Mouse (Mus musculus): ENCODE data around the gene Stx3. TPM values are rescaled to one million over a fixed set of nuclear protein-coding genes. Genes with fewer than 3 reads are reported as not detected.

Stx3 gene
- polyA plus RNA-seq, 1 experiment from 2014 or later = 12.8 TPM

GRCm38 (mm10) chr19:11818199-11819142 lies 732 bp downstream of the Stx3 start:
- ATAC-seq (ENCODE audit: low FRiP score) = peak; percentile 91
- WGBS = under 1% methylated on average over 53 of the region's 83 CpGs
- peak overlapping the region; percentile 96 for H3K4me2 ChIP-seq
- H3K9me3 ChIP-seq (replicated peaks) = no peaks in the 10 kb centered on the region
- H3K4me3 ChIP-seq (replicated peaks) = peak overlapping the region; percentile 77
- H3K4me1 ChIP-seq = peaks cover 26% of the 10 kb centered on the region
- no peak overlapping the region for H3K27ac ChIP-seq (replicated peaks)
- no peaks in the 10 kb centered on the region for H3K36me3 ChIP-seq
- H3K27me3 ChIP-seq (replicated peaks) = peaks cover 30% of the 10 kb centered on the region
- H3K9ac ChIP-seq (replicated peaks) = peak overlapping the region; percentile 74

- Histone ChIP-seq H3K27me3 (replicated peaks) (peaks cover 30% of the 10 kb centered on the region), H3K9me3 (replicated peaks) (no peaks in the 10 kb centered on the region), H3K27ac (replicated peaks) (no peak overlapping the region), H3K4me1 (peaks cover 26% of the 10 kb centered on the region), H3K4me3 (replicated peaks) (peak overlapping the region; percentile 77), H3K9ac (replicated peaks) (peak overlapping the region; percentile 74), H3K4me2 (peak overlapping the region; percentile 96), H3K36me3 (no peaks in the 10 kb centered on the region)
- no peak for ATAC-seq (ENCODE audit: low FRiP score)
- WGBS = 6% methylated on average over 5 of the region's 5 CpGs
Observed at GRCm38 (mm10) chr19:11817586-11817985, 1.6 kb downstream of the Stx3 start.

GRCm38 (mm10) chr19:11816706-11817105 lies 2.5 kb downstream of the Stx3 start:
- WGBS = 27% methylated on average over 6 of the region's 6 CpGs
- H3K4me2 ChIP-seq = no peak overlapping the region
- peaks cover 30% of the 10 kb centered on the region for H3K27me3 ChIP-seq (replicated peaks)
- H3K36me3 ChIP-seq = no peaks in the 10 kb centered on the region
- H3K4me3 ChIP-seq (replicated peaks) = no peak overlapping the region
- no peak overlapping the region for H3K27ac ChIP-seq (replicated peaks)
- no peak overlapping the region for H3K9ac ChIP-seq (replicated peaks)
- ATAC-seq (ENCODE audit: low FRiP score) = no peak
- H3K9me3 ChIP-seq (replicated peaks) = no peaks in the 10 kb centered on the region
- peaks cover 30% of the 10 kb centered on the region for H3K4me1 ChIP-seq

- WGBS = 86% methylated on average over 6 of the region's 6 CpGs
- no peak for ATAC-seq (ENCODE audit: low FRiP score)
Observed at GRCm38 (mm10) chr19:11814742-11815333, 4.4 kb downstream of the Stx3 start.

GRCm38 (mm10) chr19:11813649-11814048 lies 5.6 kb downstream of the Stx3 start:
- Histone ChIP-seq H3K9ac (replicated peaks) (no peak overlapping the region), H3K9me3 (replicated peaks) (no peaks in the 10 kb centered on the region), H3K4me3 (replicated peaks) (no peak overlapping the region), H3K36me3 (no peaks in the 10 kb centered on the region), H3K4me1 (peaks cover 17% of the 10 kb centered on the region), H3K27ac (replicated peaks) (no peak overlapping the region), H3K27me3 (replicated peaks) (peaks cover 21% of the 10 kb centered on the region), H3K4me2 (no peak overlapping the region)
- no peak for ATAC-seq (ENCODE audit: low FRiP score)
- WGBS = 20% methylated on average over 8 of the region's 8 CpGs

More at GRCm38 (mm10) chr19:11814742-11815333, 4.4 kb downstream of the Stx3 start:
- Histone ChIP-seq H3K9me3 (replicated peaks) (no peaks in the 10 kb centered on the region), H3K9ac (replicated peaks) (no peak overlapping the region), H3K36me3 (no peaks in the 10 kb centered on the region), H3K27me3 (replicated peaks) (peaks cover 23% of the 10 kb centered on the region), H3K4me1 (peaks cover 25% of the 10 kb centered on the region), H3K4me3 (replicated peaks) (no peak overlapping the region), H3K27ac (replicated peaks) (no peak overlapping the region), H3K4me2 (no peak overlapping the region)

- Histone ChIP-seq H3K4me2 (no peak overlapping the region), H3K4me1 (peaks cover 13% of the 10 kb centered on the region), H3K9me3 (replicated peaks) (no peaks in the 10 kb centered on the region), H3K4me3 (replicated peaks) (no peak overlapping the region), H3K27ac (replicated peaks) (no peak overlapping the region), H3K36me3 (no peaks in the 10 kb centered on the region), H3K9ac (replicated peaks) (no peak overlapping the region), H3K27me3 (replicated peaks) (peaks cover 21% of the 10 kb centered on the region)
- ATAC-seq (ENCODE audit: low FRiP score) = no peak
- WGBS = 82% methylated on average over 4 of the region's 4 CpGs
Observed at GRCm38 (mm10) chr19:11813136-11813535, 6.1 kb downstream of the Stx3 start.

- no peak overlapping the region for H3K27ac ChIP-seq (replicated peaks)
- peaks cover 4% of the 10 kb centered on the region; the same call in 1 of the 2 replicates for H3K4me1 ChIP-seq
- H3K4me2 ChIP-seq = no peak overlapping the region
- no peaks in the 10 kb centered on the region for H3K9me3 ChIP-seq (replicated peaks)
- H3K27me3 ChIP-seq (replicated peaks) = peaks cover 14% of the 10 kb centered on the region
- 39% methylated on average over 5 of the region's 5 CpGs for WGBS
- H3K9ac ChIP-seq (replicated peaks) = no peak overlapping the region
- ATAC-seq (ENCODE audit: low FRiP score) = peak; percentile 88
- no peak overlapping the region for H3K4me3 ChIP-seq (replicated peaks)
- H3K36me3 ChIP-seq = no peaks in the 10 kb centered on the region
Observed at GRCm38 (mm10) chr19:11811688-11812365, 7.4 kb downstream of the Stx3 start.

GRCm38 (mm10) chr19:11810856-11811255 lies 8.3 kb downstream of the Stx3 start:
- H3K4me3 ChIP-seq (replicated peaks) = no peak overlapping the region
- H3K9me3 ChIP-seq (replicated peaks) = no peaks in the 10 kb centered on the region
- no peak for ATAC-seq (ENCODE audit: low FRiP score)
- H3K4me1 ChIP-seq = peaks cover 4% of the 10 kb centered on the region; the same call in 1 of the 2 replicates
- no peaks in the 10 kb centered on the region for H3K36me3 ChIP-seq
- H3K9ac ChIP-seq (replicated peaks) = no peak overlapping the region
- no peak overlapping the region for H3K27ac ChIP-seq (replicated peaks)
- H3K27me3 ChIP-seq (replicated peaks) = peaks cover 6% of the 10 kb centered on the region
- WGBS = 84% methylated on average over 1 of the region's 1 CpGs
- H3K4me2 ChIP-seq = no peak overlapping the region

- Histone ChIP-seq H3K9ac (replicated peaks) (no peak overlapping the region), H3K27ac (replicated peaks) (no peak overlapping the region), H3K9me3 (replicated peaks) (no peaks in the 10 kb centered on the region), H3K27me3 (replicated peaks) (peaks cover 4% of the 10 kb centered on the region), H3K4me2 (no peak overlapping the region), H3K4me1 (peaks cover 4% of the 10 kb centered on the region; the same call in 1 of the 2 replicates), H3K36me3 (no peaks in the 10 kb centered on the region), H3K4me3 (replicated peaks) (no peak overlapping the region)
- WGBS = 83% methylated on average over 5 of the region's 5 CpGs
- ATAC-seq (ENCODE audit: low FRiP score) = no peak
Observed at GRCm38 (mm10) chr19:11810003-11810758, 9.0 kb downstream of the Stx3 start.

- H3K27ac ChIP-seq (replicated peaks) = no peak overlapping the region
- H3K36me3 ChIP-seq = no peaks in the 10 kb centered on the region
- no peaks in the 10 kb centered on the region for H3K27me3 ChIP-seq (replicated peaks)
- H3K4me3 ChIP-seq (replicated peaks) = no peak overlapping the region
- no peaks in the 10 kb centered on the region for H3K9me3 ChIP-seq (replicated peaks)
- H3K4me1 ChIP-seq = peaks cover 4% of the 10 kb centered on the region; the same call in 1 of the 2 replicates
- 95% methylated on average over 2 of the region's 2 CpGs for WGBS
- H3K4me2 ChIP-seq = no peak overlapping the region
- no peak for ATAC-seq (ENCODE audit: low FRiP score)
- no peak overlapping the region for H3K9ac ChIP-seq (replicated peaks)
Observed at GRCm38 (mm10) chr19:11808452-11808851, 10.8 kb downstream of the Stx3 start.

- 0 out of 2 replicates have a peak, but pooled peaks cover 2% of the 10 kb centered on the region for H3K36me3 ChIP-seq
- no peak overlapping the region for H3K9ac ChIP-seq (replicated peaks)
- ATAC-seq (ENCODE audit: low FRiP score) = no peak
- H3K27me3 ChIP-seq (replicated peaks) = no peaks in the 10 kb centered on the region
- no peaks in the 10 kb centered on the region for H3K9me3 ChIP-seq (replicated peaks)
- H3K4me3 ChIP-seq (replicated peaks) = no peak overlapping the region
- WGBS = 44% methylated on average over 6 of the region's 6 CpGs
- H3K4me2 ChIP-seq = no peak overlapping the region
- peaks cover 4% of the 10 kb centered on the region; the same call in 1 of the 2 replicates for H3K4me1 ChIP-seq
- H3K27ac ChIP-seq (replicated peaks) = no peak overlapping the region
Observed at GRCm38 (mm10) chr19:11807822-11808221, 11.4 kb downstream of the Stx3 start.
